Mouse (Mus musculus) hindbrain, embryonic 12.5 days (tissue): ENCODE results near the gene Insyn1. TPM values are rescaled to one million over a fixed set of nuclear protein-coding genes. Genes with fewer than 3 reads are reported as not detected.

ENCODE experiments used
- ATAC-seq: fragments of 200-750 bp; cut with Nextera tagmentation; 2 replicates; pipeline ENCODE4 v1.8.0; 2017; ENCODE audit warnings: moderate TSS enrichment; ENCODE audit not compliant: low FRiP score
- H3K27ac ChIP-seq: fragments of 300-500 bp; sonication (generic); 2 replicates; pipeline ENCODE4 v1.5.1; 2016; ENCODE audit warnings: mild to moderate bottlenecking
- H3K27me3 ChIP-seq: fragments of 300-500 bp; sonication (generic); 2 replicates; pipeline ENCODE4 v1.6.1; 2016; ENCODE audit warnings: mild to moderate bottlenecking
- H3K36me3 ChIP-seq: fragments of 300-500 bp; sonication (generic); 2 replicates; pipeline ENCODE4 v1.6.1; 2016; ENCODE audit warnings: mild to moderate bottlenecking
- H3K4me1 ChIP-seq: fragments of 300-500 bp; sonication (generic); 2 replicates; pipeline ENCODE4 v1.6.1; 2016
- H3K4me2 ChIP-seq: fragments of 300-500 bp; sonication (generic); replicated peaks from 2 replicates; pipeline ENCODE4 v1.6.1; 2016; ENCODE audit warnings: mild to moderate bottlenecking
- H3K4me3 ChIP-seq: fragments of 300-500 bp; sonication (generic); 2 replicates; pipeline ENCODE4 v1.5.1; 2016; ENCODE audit warnings: mild to moderate bottlenecking
- H3K9ac ChIP-seq: fragments of 300-500 bp; sonication (generic); 2 replicates; pipeline ENCODE4 v1.6.1; 2016; ENCODE audit warnings: mild to moderate bottlenecking, moderate library complexity
- H3K9me3 ChIP-seq: fragments of 300-500 bp; sonication (generic); replicated peaks from 2 replicates; pipeline ENCODE4 v1.6.1; 2016; ENCODE audit warnings: mild to moderate bottlenecking
- WGBS: fragments of 180-500 bp; shearing (Covaris S2); methylation state at CpG from one replicate; pipeline ENCODE4 v1.1.7; 2016; 5-methylcytosine and 5-hydroxymethylcytosine counted together
- polyA plus RNA-seq: library from polyadenylated mRNA; unstranded; fragments of >200 nt; fragmentation: Nextera tagmentation; extraction: Ambion mirVana; gene quantifications from 2 replicates; pipeline ENCODE4 v1.2.1, GENCODE M21; 2016

Gene Insyn1
- polyA plus RNA-seq, 1 experiment from 2014 or later, result 5.2 TPM

- WGBS, result 77% methylated on average over 2 of the region's 2 CpGs
- ATAC-seq, result no peak
Measured at GRCm38 (mm10) chr9:58495035-58495434, 6.6 kb downstream of the Insyn1 start.

GRCm38 (mm10) chr9:58496470-58497182 lies 8.2 kb downstream of the Insyn1 start:
- Histone ChIP-seq H3K9me3 (no peaks in the 10 kb centered on the region), H3K36me3 (no peaks in the 10 kb centered on the region), H3K9ac (no peak overlapping the region), H3K4me3 (no peak overlapping the region), H3K27ac (no peak overlapping the region), H3K4me2 (no peak overlapping the region), H3K4me1 (peaks cover 6% of the 10 kb centered on the region; the same call in 1 of the 2 replicates), H3K27me3 (no peaks in the 10 kb centered on the region)
- WGBS, result 30% methylated on average over 4 of the region's 4 CpGs
- no peak for ATAC-seq

More at GRCm38 (mm10) chr9:58495035-58495434, 6.6 kb downstream of the Insyn1 start:
- no peak overlapping the region for H3K9ac ChIP-seq
- no peak overlapping the region for H3K27ac ChIP-seq
- H3K4me3 ChIP-seq, result no peak overlapping the region
- H3K4me1 ChIP-seq, result peaks cover 10% of the 10 kb centered on the region
- peaks cover 12% of the 10 kb centered on the region for H3K27me3 ChIP-seq
- 0 out of 2 replicates have a peak, but pooled peaks cover 2% of the 10 kb centered on the region for H3K36me3 ChIP-seq
- no peak overlapping the region for H3K4me2 ChIP-seq
- no peaks in the 10 kb centered on the region for H3K9me3 ChIP-seq

- 63% methylated on average over 4 of the region's 4 CpGs for WGBS
- H3K36me3 ChIP-seq, result no peaks in the 10 kb centered on the region
- no peak overlapping the region for H3K4me2 ChIP-seq
Measured at GRCm38 (mm10) chr9:58497942-58498341, 9.5 kb downstream of the Insyn1 start.

GRCm38 (mm10) chr9:58500946-58501345 lies 12.5 kb downstream of the Insyn1 start:
- ATAC-seq, result no peak
- H3K9me3 ChIP-seq, result no peaks in the 10 kb centered on the region
- H3K36me3 ChIP-seq, result no peaks in the 10 kb centered on the region
- H3K27ac ChIP-seq, result no peak overlapping the region
- no peaks in the 10 kb centered on the region for H3K4me1 ChIP-seq
- 88% methylated on average over 5 of the region's 5 CpGs for WGBS
- H3K9ac ChIP-seq, result no peak overlapping the region
- H3K4me2 ChIP-seq, result no peak overlapping the region
- H3K4me3 ChIP-seq, result no peak overlapping the region
- no peaks in the 10 kb centered on the region for H3K27me3 ChIP-seq

More at GRCm38 (mm10) chr9:58497942-58498341, 9.5 kb downstream of the Insyn1 start:
- Histone ChIP-seq H3K9me3 (no peaks in the 10 kb centered on the region), H3K4me1 (0 out of 2 replicates have a peak, but pooled peaks cover 3% of the 10 kb centered on the region), H3K9ac (no peak overlapping the region), H3K4me3 (no peak overlapping the region), H3K27me3 (no peaks in the 10 kb centered on the region), H3K27ac (no peak overlapping the region)
- ATAC-seq, result no peak

- WGBS, result 79% methylated on average over 8 of the region's 8 CpGs
Measured at GRCm38 (mm10) chr9:58507216-58508005, 19.0 kb downstream of the Insyn1 start.

GRCm38 (mm10) chr9:58510452-58510851 lies 22.0 kb downstream of the Insyn1 start:
- H3K4me1 ChIP-seq, result peaks cover 20% of the 10 kb centered on the region
- no peak overlapping the region for H3K27ac ChIP-seq
- no peaks in the 10 kb centered on the region for H3K27me3 ChIP-seq
- no peaks in the 10 kb centered on the region for H3K9me3 ChIP-seq
- 86% methylated on average over 5 of the region's 5 CpGs for WGBS
- no peak overlapping the region for H3K4me2 ChIP-seq
- no peak overlapping the region for H3K9ac ChIP-seq
- H3K36me3 ChIP-seq, result no peaks in the 10 kb centered on the region
- no peak for ATAC-seq
- no peak overlapping the region for H3K4me3 ChIP-seq

More at GRCm38 (mm10) chr9:58507216-58508005, 19.0 kb downstream of the Insyn1 start:
- H3K4me2 ChIP-seq, result no peak overlapping the region
- H3K4me3 ChIP-seq, result no peak overlapping the region
- no peaks in the 10 kb centered on the region for H3K27me3 ChIP-seq
- H3K36me3 ChIP-seq, result no peaks in the 10 kb centered on the region
- no peaks in the 10 kb centered on the region for H3K4me1 ChIP-seq
- H3K9ac ChIP-seq, result no peak overlapping the region
- H3K9me3 ChIP-seq, result no peaks in the 10 kb centered on the region
- no peak overlapping the region for H3K27ac ChIP-seq
- ATAC-seq, result no peak

- 0 out of 2 replicates have a peak overlapping the region, but pooled peaks have one; percentile 36 for H3K27ac ChIP-seq
- no peak overlapping the region for H3K4me2 ChIP-seq
- no peaks in the 10 kb centered on the region for H3K27me3 ChIP-seq
- H3K4me1 ChIP-seq, result peaks cover 33% of the 10 kb centered on the region
- no peak overlapping the region for H3K9ac ChIP-seq
- no peak overlapping the region for H3K4me3 ChIP-seq
- H3K9me3 ChIP-seq, result no peaks in the 10 kb centered on the region
- WGBS, result 50% methylated on average over 5 of the region's 5 CpGs
- peak; percentile 26; the same call in 1 of the 2 replicates for ATAC-seq
- H3K36me3 ChIP-seq, result no peaks in the 10 kb centered on the region
Measured at GRCm38 (mm10) chr9:58513749-58514148, 25.3 kb downstream of the Insyn1 start.

- no peak for ATAC-seq
- Histone ChIP-seq H3K4me2 (no peak overlapping the region), H3K4me1 (peaks cover 37% of the 10 kb centered on the region), H3K27me3 (no peaks in the 10 kb centered on the region), H3K27ac (no peak overlapping the region), H3K36me3 (no peaks in the 10 kb centered on the region), H3K4me3 (no peak overlapping the region), H3K9ac (no peak overlapping the region), H3K9me3 (no peaks in the 10 kb centered on the region)
- WGBS, result 85% methylated on average over 3 of the region's 3 CpGs
Measured at GRCm38 (mm10) chr9:58516480-58516879, 28.1 kb downstream of the Insyn1 start.

GRCm38 (mm10) chr9:58517866-58518750 lies 29.7 kb downstream of the Insyn1 start:
- H3K36me3 ChIP-seq, result no peaks in the 10 kb centered on the region
- ATAC-seq, result no peak
- no peaks in the 10 kb centered on the region for H3K27me3 ChIP-seq
- H3K9ac ChIP-seq, result no peak overlapping the region
- H3K4me1 ChIP-seq, result peaks cover 37% of the 10 kb centered on the region
- H3K9me3 ChIP-seq, result no peaks in the 10 kb centered on the region
- no peak overlapping the region for H3K27ac ChIP-seq
- no peak overlapping the region for H3K4me2 ChIP-seq
- 40% methylated on average over 9 of the region's 9 CpGs for WGBS
- no peak overlapping the region for H3K4me3 ChIP-seq

GRCm38 (mm10) chr9:58519953-58520352 lies 31.6 kb downstream of the Insyn1 start:
- Histone ChIP-seq H3K9me3 (no peaks in the 10 kb centered on the region), H3K27me3 (no peaks in the 10 kb centered on the region), H3K36me3 (peaks cover 6% of the 10 kb centered on the region), H3K9ac (no peak overlapping the region), H3K27ac (no peak overlapping the region), H3K4me3 (no peak overlapping the region), H3K4me2 (no peak overlapping the region), H3K4me1 (peaks cover 19% of the 10 kb centered on the region)
- 72% methylated on average over 3 of the region's 3 CpGs for WGBS
- no peak for ATAC-seq

- no peaks in the 10 kb centered on the region for H3K9me3 ChIP-seq
- H3K4me3 ChIP-seq, result no peak overlapping the region
- H3K36me3 ChIP-seq, result peaks cover 12% of the 10 kb centered on the region
- H3K4me2 ChIP-seq, result no peak overlapping the region
- no peak overlapping the region for H3K9ac ChIP-seq
- no peaks in the 10 kb centered on the region for H3K27me3 ChIP-seq
- peaks cover 16% of the 10 kb centered on the region for H3K4me1 ChIP-seq
- whole genome bisulfite sequencing, result 80% methylated on average over 5 of the region's 5 CpGs
- ATAC-seq, result no peak
- no peak overlapping the region for H3K27ac ChIP-seq
Measured at GRCm38 (mm10) chr9:58520816-58521581, 32.6 kb downstream of the Insyn1 start.
